Mouse (Mus musculus) B cell, adult (primary cell): ENCODE data around the gene Efcab2. TPM values are rescaled to one million over a fixed set of nuclear protein-coding genes. Genes with fewer than 3 reads are reported as not detected.

Source experiments
- total RNA-seq: library from RNA; stranded (reverse); gene quantifications from 4 replicates; pipeline ENCODE4 v1.2.4, GENCODE M21; 2023; ENCODE audit not compliant: inconsistent age

Gene Efcab2
- total RNA-seq = 5.7 to 8.7 TPM (median 6.9 TPM) in 4 replicates

GRCm38 (mm10) chr1:178405951-178406711 lies at the start of gene Efcab2:
Gene Efcab2 (plus strand): TSS chr1:178406085.

GRCm38 (mm10) chr1:178528431-178529351 lies 122.8 kb downstream of the Efcab2 start, which contains the start of gene Kif26b:
Gene Kif26b (plus strand): TSS chr1:178529125.

Other genes with a start within 250 kb of the Efcab2 start
- 11.6 to 15.5 TPM (median 15.1 TPM) in 4 replicates for gene Desi2, start 218.7 kb upstream of the Efcab2 start, total RNA-seq
- gene Cox20, start 87.0 kb upstream of the Efcab2 start, total RNA-seq = 50.5 to 60.5 TPM (median 55.7 TPM) in 4 replicates
- 728 to 784 TPM (median 759 TPM) in 4 replicates for gene Hnrnpu, start 68.3 kb upstream of the Efcab2 start, total RNA-seq
- gene Kif26b, start 123.0 kb downstream of the Efcab2 start, total RNA-seq = not detected in 4 replicates